Mouse (Mus musculus) embryonic facial prominence, embryonic 11.5 days (tissue): ENCODE measurements around the gene Cib2. TPM values are rescaled to one million over a fixed set of nuclear protein-coding genes. Genes with fewer than 3 reads are reported as not detected.

Experiments
- ATAC-seq: fragments of 200-750 bp; cut with Nextera tagmentation; replicated peaks from 2 replicates; pipeline ENCODE4 v1.8.0; 2017; ENCODE audit warnings: low read depth; ENCODE audit not compliant: insufficient number of reproducible peaks, low FRiP score, low TSS enrichment
- DNase-seq: peaks from one replicate; pipeline ENCODE4 v3.0.0-alpha.2; 2015; ENCODE audit warnings: low spot score
- H3K27ac ChIP-seq: fragments of 300-500 bp; sonication (generic); replicated peaks from 2 replicates; pipeline ENCODE4 v1.5.1; 2014; ENCODE audit warnings: mild to moderate bottlenecking, low read depth, low read length, control low read depth
- H3K27me3 ChIP-seq: fragments of 300-500 bp; sonication (generic); 2 replicates; pipeline ENCODE4 v1.6.1; 2014; ENCODE audit warnings: mild to moderate bottlenecking, low read length, moderate library complexity, mixed read lengths; ENCODE audit not compliant: control insufficient read depth, insufficient read depth
- H3K36me3 ChIP-seq: fragments of 300-500 bp; sonication (generic); replicated peaks from 2 replicates; pipeline ENCODE4 v1.6.1; 2014; ENCODE audit warnings: low read depth, mild to moderate bottlenecking, low read length, moderate library complexity, mixed read lengths; ENCODE audit not compliant: control insufficient read depth, insufficient read depth
- H3K4me1 ChIP-seq: fragments of 300-500 bp; sonication (generic); 2 replicates; pipeline ENCODE4 v1.6.1; 2014; ENCODE audit warnings: low read length, mixed read lengths; ENCODE audit not compliant: control insufficient read depth, insufficient read depth
- H3K4me2 ChIP-seq: fragments of 300-500 bp; sonication (generic); 2 replicates; pipeline ENCODE4 v1.6.1; 2014; ENCODE audit warnings: low read depth, mild to moderate bottlenecking, control low read depth, low read length, moderate library complexity
- H3K4me3 ChIP-seq: fragments of 300-500 bp; sonication (generic); 2 replicates; pipeline ENCODE4 v1.5.1; 2014; ENCODE audit warnings: low read depth, low read length, control low read depth
- H3K9ac ChIP-seq: fragments of 300-500 bp; sonication (generic); replicated peaks from 2 replicates; pipeline ENCODE4 v1.6.1; 2014; ENCODE audit warnings: mild to moderate bottlenecking, control low read depth, low read length
- H3K9me3 ChIP-seq: fragments of 300-500 bp; sonication (generic); replicated peaks from 2 replicates; pipeline ENCODE4 v1.6.1; 2016; ENCODE audit warnings: mild to moderate bottlenecking, low read length, inconsistent platforms, mixed read lengths; ENCODE audit not compliant: control insufficient read depth
- WGBS: fragments of 180-500 bp; shearing (Covaris S2); extraction: QIAGEN DNeasy Blood & Tissue Kit; methylation state at CpG from one replicate; pipeline ENCODE4 v1.1.7; 2014; 5-methylcytosine and 5-hydroxymethylcytosine counted together
- polyA plus RNA-seq: library from polyadenylated mRNA; unstranded; fragments of >200 nt; fragmentation: Nextera tagmentation; extraction: Ambion mirVana; gene quantifications from 2 replicates; pipeline ENCODE4 v1.2.1, GENCODE M21; 2014

The Cib2 gene
- polyA plus RNA-seq, 1 experiment from 2014 or later = 17.6 TPM

GRCm38 (mm10) chr9:54560831-54561601, 998 bp upstream of the Cib2 start:
- no peak overlapping the region for H3K4me3 ChIP-seq
- ATAC-seq (no peak), DNase-seq (no peak)
- H3K27me3 ChIP-seq = no peaks in the 10 kb centered on the region; the same call in 1 of the 2 replicates
- no peaks in the 10 kb centered on the region for H3K9me3 ChIP-seq
- H3K4me2 ChIP-seq = no peak overlapping the region
- 84% methylated on average over 8 of the region's 8 CpGs for WGBS
- no peaks in the 10 kb centered on the region for H3K36me3 ChIP-seq
- no peak overlapping the region for H3K9ac ChIP-seq
- H3K27ac ChIP-seq = no peak overlapping the region
- peaks cover 5% of the 10 kb centered on the region; the same call in 1 of the 2 replicates for H3K4me1 ChIP-seq

GRCm38 (mm10) chr9:54558731-54559130, 1.3 kb downstream of the Cib2 start:
- H3K4me2 ChIP-seq = no peak overlapping the region
- DNase-seq = no peak
- 63% methylated on average over 8 of the region's 8 CpGs for WGBS

DNA sequence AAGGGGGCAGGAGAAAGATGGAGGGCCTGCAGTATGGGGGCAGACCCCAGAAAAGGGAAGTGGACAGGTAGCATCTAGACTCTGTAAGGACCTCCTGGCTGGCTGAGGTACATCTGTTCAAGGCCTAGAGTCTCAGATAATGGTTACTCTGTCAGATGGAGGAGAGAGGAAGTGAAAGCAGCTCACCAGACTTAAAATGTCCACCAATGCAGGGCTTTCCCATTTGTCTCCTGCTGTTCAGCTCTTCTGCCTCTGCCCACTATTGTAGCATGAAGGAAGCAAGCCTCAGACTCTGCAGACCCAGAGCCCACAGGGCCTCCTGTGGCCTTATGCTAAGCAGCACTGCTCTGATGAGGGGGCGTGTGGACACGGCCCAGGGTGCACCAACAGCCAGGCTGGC, 5.0 kb downstream of the Cib2 start:
- Histone ChIP-seq H3K9ac (no peak overlapping the region), H3K4me1 (peaks cover 5% of the 10 kb centered on the region; the same call in 1 of the 2 replicates), H3K4me3 (no peak overlapping the region), H3K27me3 (no peaks in the 10 kb centered on the region; the same call in 1 of the 2 replicates), H3K9me3 (no peaks in the 10 kb centered on the region), H3K27ac (no peak overlapping the region), H3K4me2 (no peak overlapping the region), H3K36me3 (no peaks in the 10 kb centered on the region)
- WGBS = 57% methylated on average over 2 of the region's 2 CpGs
- DNase-seq = no peak
- no peak for ATAC-seq

More at GRCm38 (mm10) chr9:54558731-54559130, 1.3 kb downstream of the Cib2 start:
- no peak overlapping the region for H3K27ac ChIP-seq
- no peaks in the 10 kb centered on the region; the same call in 1 of the 2 replicates for H3K27me3 ChIP-seq
- no peaks in the 10 kb centered on the region for H3K36me3 ChIP-seq
- no peak overlapping the region for H3K9ac ChIP-seq
- H3K4me1 ChIP-seq = peaks cover 5% of the 10 kb centered on the region; the same call in 1 of the 2 replicates
- H3K4me3 ChIP-seq = no peak overlapping the region
- no peaks in the 10 kb centered on the region for H3K9me3 ChIP-seq
- no peak for ATAC-seq

DNA sequence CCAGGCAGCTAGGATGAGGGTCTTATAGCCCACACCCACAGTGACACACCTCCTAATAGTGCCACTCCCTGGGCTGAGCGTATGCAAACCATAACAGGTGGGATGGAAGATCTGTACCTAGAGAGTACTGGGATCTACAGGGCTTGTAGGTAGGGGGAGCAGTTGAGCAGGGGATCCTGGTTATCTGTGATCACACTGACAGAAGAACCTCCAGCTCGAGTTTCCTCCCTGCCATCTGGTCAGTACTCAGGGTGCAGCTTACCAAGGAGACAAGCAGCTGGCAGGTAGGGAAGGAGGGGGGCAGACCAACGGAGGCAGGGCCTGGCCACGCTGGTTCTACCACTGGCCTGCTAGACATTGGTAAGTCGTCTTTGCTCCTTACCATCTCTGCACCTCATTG, 7.6 kb downstream of the Cib2 start:
- Histone ChIP-seq H3K36me3 (no peaks in the 10 kb centered on the region), H3K27me3 (no peaks in the 10 kb centered on the region), H3K4me3 (no peak overlapping the region), H3K27ac (no peak overlapping the region), H3K4me1 (no peaks in the 10 kb centered on the region), H3K9me3 (no peaks in the 10 kb centered on the region), H3K9ac (no peak overlapping the region), H3K4me2 (no peak overlapping the region)
- ATAC-seq (no peak), DNase-seq (no peak)
- 24% methylated on average over 5 of the region's 5 CpGs for WGBS

GRCm38 (mm10) chr9:54549433-54549832, 10.6 kb downstream of the Cib2 start:
- Histone ChIP-seq H3K9ac (no peak overlapping the region), H3K9me3 (no peaks in the 10 kb centered on the region), H3K27me3 (no peaks in the 10 kb centered on the region), H3K36me3 (no peaks in the 10 kb centered on the region), H3K4me2 (no peak overlapping the region), H3K4me1 (no peaks in the 10 kb centered on the region), H3K27ac (no peak overlapping the region), H3K4me3 (no peak overlapping the region)
- DNase-seq (no peak), ATAC-seq (no peak)
- 93% methylated on average over 6 of the region's 6 CpGs for WGBS

DNA sequence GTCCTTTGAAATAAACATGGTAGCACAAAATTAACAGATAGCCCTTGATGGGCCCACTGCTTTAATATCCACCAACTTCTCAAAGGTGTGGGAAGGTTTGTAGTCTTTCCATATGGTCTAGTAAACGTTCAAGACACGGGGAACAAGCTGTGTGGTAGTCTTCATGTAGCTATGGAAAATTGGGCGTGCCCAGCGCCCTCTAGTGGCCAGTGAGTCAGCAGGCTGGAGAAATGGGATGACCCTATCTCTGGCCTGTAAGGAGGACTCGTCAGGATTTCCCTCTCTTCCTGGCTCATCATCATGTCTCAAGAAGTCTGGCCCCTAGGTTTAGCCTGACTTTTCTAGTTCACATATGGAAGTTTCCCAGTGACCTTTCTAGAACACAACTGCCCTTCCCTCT, 12.5 kb downstream of the Cib2 start:
- Histone ChIP-seq H3K27me3 (no peaks in the 10 kb centered on the region), H3K4me1 (no peaks in the 10 kb centered on the region), H3K9ac (no peak overlapping the region), H3K36me3 (no peaks in the 10 kb centered on the region), H3K27ac (no peak overlapping the region), H3K4me3 (no peak overlapping the region), H3K9me3 (no peaks in the 10 kb centered on the region), H3K4me2 (no peak overlapping the region)
- DNase-seq (peak; percentile 64), ATAC-seq (no peak)
- 16% methylated on average over 5 of the region's 5 CpGs for WGBS

GRCm38 (mm10) chr9:54544954-54545315, 15.1 kb downstream of the Cib2 start:
- H3K4me1 ChIP-seq = no peaks in the 10 kb centered on the region
- H3K27ac ChIP-seq = no peak overlapping the region
- no peak overlapping the region for H3K9ac ChIP-seq
- ATAC-seq = no peak
- no peaks in the 10 kb centered on the region for H3K9me3 ChIP-seq
- H3K4me2 ChIP-seq = no peak overlapping the region
- no peaks in the 10 kb centered on the region for H3K36me3 ChIP-seq
- H3K27me3 ChIP-seq = no peaks in the 10 kb centered on the region
- H3K4me3 ChIP-seq = no peak overlapping the region
- 87% methylated on average over 4 of the region's 4 CpGs for WGBS
- no peak for DNase-seq

- Histone ChIP-seq H3K4me2 (no peak overlapping the region), H3K4me1 (no peaks in the 10 kb centered on the region), H3K4me3 (no peak overlapping the region), H3K36me3 (no peaks in the 10 kb centered on the region), H3K9me3 (no peaks in the 10 kb centered on the region), H3K27me3 (no peaks in the 10 kb centered on the region), H3K9ac (no peak overlapping the region), H3K27ac (no peak overlapping the region)
- DNase-seq (no peak), ATAC-seq (no peak)
- WGBS = 76% methylated on average over 9 of the region's 9 CpGs
Measured at GRCm38 (mm10) chr9:54544212-54544953, 15.6 kb downstream of the Cib2 start.
